ENCODE assay signal across 17 mouse cellular contexts in the genomic region with DNA sequence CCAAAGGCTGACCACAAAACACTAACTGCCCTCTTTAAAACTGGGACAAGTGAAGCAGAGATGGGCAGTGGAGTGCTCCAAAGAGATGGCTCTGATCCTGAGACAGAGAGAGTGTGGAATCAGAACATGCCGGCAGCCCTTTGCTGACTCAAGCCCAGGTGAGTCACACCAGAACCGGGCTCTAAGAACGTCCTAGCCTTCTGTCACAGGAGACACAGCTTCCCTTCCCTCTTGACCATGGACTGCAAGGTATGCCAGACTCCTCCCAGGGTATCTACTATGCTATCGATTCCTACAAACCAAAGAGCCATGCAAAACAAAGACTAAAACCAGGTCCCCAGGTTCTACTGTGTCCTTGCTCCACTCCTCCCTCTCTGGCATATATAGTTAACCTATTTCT.
"Had no signal": no experiment of that assay in that cellular context is flagged by ENCODE, and none has a peak within 500 bp of the region (broad histone marks: within the 10 kb centered on the region; RNA-seq: fewer than 3 reads in every experiment).

No protein-coding gene starts in this region.

- H3K4me3 ChIP-seq: kidney, embryonic 15.5 days; liver, embryonic 13.5 days; midbrain, embryonic 12.5 days; midbrain, embryonic 15.5 days; neural tube, embryonic 13.5 days; stomach, embryonic 15.5 days had no signal

- H3K27ac ChIP-seq: kidney, embryonic 15.5 days; liver, embryonic 13.5 days; midbrain, embryonic 12.5 days; midbrain, embryonic 15.5 days; neural tube, embryonic 13.5 days; stomach, embryonic 15.5 days had no signal

- ATAC-seq: midbrain, embryonic 15.5 days had no signal

- DNase-seq: kidney, adult 11 months; kidney, adult 8-10 months; kidney, postnatal 10 days; kidney, postnatal 36 days; liver, embryonic 13.5 days; lung, adult 2 months; lung, postnatal 14 days; lung, postnatal 4 days; right cerebral cortex, adult 18-20 months; right cerebral cortex, postnatal 14 days; spleen, adult 18-20 months; thymus, postnatal 25 days had no signal

- H3K4me1 ChIP-seq: kidney, embryonic 15.5 days; liver, embryonic 13.5 days; midbrain, embryonic 12.5 days; midbrain, embryonic 15.5 days; neural tube, embryonic 13.5 days had no signal
